Mouse (Mus musculus) olfactory bulb, adult 2 months (tissue): ENCODE data around the gene Arglu1. TPM values are rescaled to one million over a fixed set of nuclear protein-coding genes. Genes with fewer than 3 reads are reported as not detected.

ENCODE experiments used
- H3K27ac ChIP-seq: fragments of 200-500 bp; 2 replicates; pipeline ENCODE4 v1.5.1; 2012; ENCODE audit warnings: low read depth, low read length; ENCODE audit not compliant: insufficient read depth
- H3K4me1 ChIP-seq: fragments of 200-500 bp; 2 replicates; pipeline ENCODE4 v1.6.1; 2012; ENCODE audit warnings: low read length; ENCODE audit not compliant: control insufficient read depth, insufficient read depth
- H3K4me3 ChIP-seq: fragments of 200-500 bp; 2 replicates; pipeline ENCODE4 v1.5.1; 2012; ENCODE audit warnings: mild to moderate bottlenecking, low read depth, low read length, moderate library complexity; ENCODE audit not compliant: insufficient read depth
- CTCF ChIP-seq: fragments of 200-500 bp; IDR thresholded peaks from 2 replicates; pipeline ENCODE4 v1.5.1; 2012; ENCODE audit warnings: low read depth, mild to moderate bottlenecking, low read length, moderate library complexity; ENCODE audit not compliant: insufficient read depth
- POLR2A ChIP-seq: fragments of 200-500 bp; IDR thresholded peaks from 2 replicates; pipeline ENCODE4 v1.6.1; 2012; ENCODE audit warnings: mild to moderate bottlenecking, low read depth, low read length, moderate library complexity; ENCODE audit not compliant: insufficient read depth
- WGBS: fragments of 180-500 bp; shearing (Covaris S2); methylation state at CpG from one replicate; pipeline ENCODE4 v1.1.7; 2018; 5-methylcytosine and 5-hydroxymethylcytosine counted together
- polyA plus RNA-seq: library from polyadenylated mRNA; stranded (reverse); fragments of >200 nt; gene quantifications from 2 replicates; pipeline ENCODE4 v1.2.4, GENCODE M21; 2012; ENCODE audit warnings: low replicate concordance; ENCODE audit not compliant: missing spikeins, insufficient read depth, insufficient read length

Arglu1 gene
- polyA plus RNA-seq: 1,185 TPM in 1 of 2 replicates, not detected in the other

DNA sequence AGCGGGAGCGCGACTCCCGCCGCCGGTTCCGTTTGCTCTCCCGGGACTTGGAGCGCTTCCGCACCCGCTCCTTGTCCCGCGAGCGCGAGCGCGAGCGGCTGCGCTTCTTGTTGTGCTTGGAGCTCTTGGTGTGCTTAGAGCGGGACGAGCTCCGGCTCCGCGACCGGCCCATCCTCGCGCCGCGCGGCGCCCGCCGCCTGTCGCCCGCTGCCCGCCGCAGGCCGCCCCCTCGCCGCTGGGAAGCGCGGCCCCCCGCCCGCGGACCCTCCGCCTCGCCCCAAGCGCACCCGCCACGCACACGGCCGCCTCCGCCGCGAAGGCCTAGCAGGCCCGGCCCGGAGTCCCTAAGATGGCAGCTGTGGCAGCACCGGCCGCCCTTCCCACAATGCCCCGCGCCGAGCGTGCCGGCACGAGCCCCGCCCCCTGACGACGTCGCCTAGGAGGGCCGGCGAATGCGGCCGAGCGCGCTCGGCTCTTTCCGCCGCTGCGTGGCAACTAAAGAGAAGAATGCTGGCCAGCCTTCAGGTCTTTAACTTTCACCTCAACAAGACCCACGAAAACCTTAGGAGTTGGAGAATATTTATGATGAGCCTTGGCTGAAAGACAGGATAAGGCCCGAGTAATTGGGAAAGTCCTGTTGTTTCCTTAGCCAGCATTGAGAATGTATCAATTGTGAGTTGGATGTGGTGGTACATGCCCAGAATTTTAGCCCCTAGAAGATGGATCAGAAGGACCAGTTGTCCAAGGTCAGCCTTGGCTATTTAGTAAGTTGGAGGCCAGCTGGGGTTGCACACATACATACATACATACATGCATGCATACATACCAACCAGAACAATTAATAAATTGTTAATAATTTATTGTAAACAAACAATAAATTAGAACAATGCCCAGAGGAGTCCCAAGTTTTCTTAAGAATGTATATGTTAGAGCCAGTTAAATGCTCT is at the start of gene Arglu1:
Gene Arglu1 (minus strand): TSS at position 376 of the 947 bp plus-strand sequence.
- Histone ChIP-seq H3K27ac (no peak within 1 kb of the TSS; the same call in 1 of the 2 replicates), H3K4me1 (peaks cover 5% of the 10 kb centered on the region; the same call in 1 of the 2 replicates), H3K4me3 (peak within 1 kb of the TSS; percentile 96)
- TF ChIP-seq CTCF (no peak), POLR2A (peak; percentile 48)
- WGBS: under 1% methylated on average over 81 of the region's 81 CpGs

DNA sequence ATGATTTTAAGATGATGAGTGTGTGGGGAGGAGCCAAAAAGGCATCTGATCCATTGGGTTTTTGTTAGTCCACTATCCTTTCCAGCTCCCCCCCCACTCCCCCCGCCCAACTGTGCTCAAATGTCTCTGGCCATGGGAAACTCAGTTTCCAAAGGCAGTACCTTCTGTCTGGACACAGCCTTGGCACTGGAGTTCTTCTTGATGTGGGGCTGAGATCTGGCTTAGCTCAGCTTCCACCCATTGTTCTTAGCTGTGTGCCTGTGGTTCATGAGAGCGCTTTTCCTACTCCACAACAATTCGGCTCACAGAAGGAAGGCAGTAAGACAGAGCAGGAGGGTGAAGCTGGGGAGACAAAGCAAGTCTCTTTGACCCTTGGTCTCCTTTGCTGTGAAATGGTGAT is 47.0 kb upstream of the Arglu1 start:
- H3K4me1 ChIP-seq: no peaks in the 10 kb centered on the region
- no peak overlapping the region for H3K27ac ChIP-seq
- no peak overlapping the region for H3K4me3 ChIP-seq
- TF ChIP-seq CTCF (no peak), POLR2A (no peak)
- WGBS: 68% methylated on average over 3 of the region's 3 CpGs

DNA sequence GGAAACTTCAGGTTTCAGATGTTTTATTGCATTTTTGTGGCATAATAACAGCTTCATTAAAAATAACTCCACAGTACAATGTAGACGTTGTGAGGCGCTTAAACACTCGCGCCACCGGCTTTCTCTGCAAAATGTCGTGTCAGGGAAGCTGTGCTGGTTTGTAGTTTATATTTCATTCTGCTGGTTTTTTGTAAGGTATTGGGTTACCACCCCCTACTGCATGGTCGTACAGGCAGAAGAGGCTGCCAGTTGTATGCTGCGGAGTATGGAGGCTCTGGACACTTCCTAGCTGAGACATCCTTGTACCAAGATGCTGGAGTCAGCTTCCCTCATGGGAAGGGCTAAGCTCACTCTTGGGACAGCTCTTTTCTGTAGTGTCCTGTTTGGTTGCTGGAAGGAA is 46.5 kb upstream of the Arglu1 start:
- no peaks in the 10 kb centered on the region for H3K4me1 ChIP-seq
- WGBS: 76% methylated on average over 8 of the region's 8 CpGs
- TF ChIP-seq CTCF: no peak
- no peak for TF ChIP-seq POLR2A
- no peak overlapping the region for H3K4me3 ChIP-seq
- no peak overlapping the region for H3K27ac ChIP-seq

GRCm38 (mm10) chr8:8733804-8734203 is 43.5 kb upstream of the Arglu1 start:
- no peak for TF ChIP-seq CTCF
- no peak for TF ChIP-seq POLR2A
- H3K4me1 ChIP-seq: no peaks in the 10 kb centered on the region
- H3K27ac ChIP-seq: no peak overlapping the region
- H3K4me3 ChIP-seq: no peak overlapping the region
- 34% methylated on average over 4 of the region's 4 CpGs for WGBS

GRCm38 (mm10) chr8:8728643-8729042 is 38.3 kb upstream of the Arglu1 start:
- 93% methylated on average over 2 of the region's 2 CpGs for WGBS
- H3K4me1 ChIP-seq: no peaks in the 10 kb centered on the region
- TF ChIP-seq POLR2A: no peak
- TF ChIP-seq CTCF: no peak
- H3K4me3 ChIP-seq: no peak overlapping the region
- H3K27ac ChIP-seq: no peak overlapping the region

DNA sequence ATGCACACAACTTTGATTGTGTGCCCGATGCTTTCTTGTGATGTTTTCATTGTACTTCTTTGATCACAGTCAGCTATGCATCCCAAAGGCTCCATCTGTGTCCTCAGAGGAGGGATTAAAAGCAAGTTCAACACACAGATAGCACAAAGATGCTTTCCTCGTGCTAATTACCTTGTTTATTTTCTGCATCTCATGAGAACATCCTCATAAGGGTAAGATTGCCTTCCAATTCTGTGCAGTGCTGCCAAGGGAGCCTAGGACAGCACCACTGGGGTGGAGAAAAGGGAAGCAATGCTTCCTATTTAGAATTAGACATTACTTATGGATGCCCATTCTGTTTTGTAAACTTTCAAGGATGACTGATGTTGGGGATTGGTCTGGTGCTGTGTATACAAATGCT is 36.2 kb upstream of the Arglu1 start:
- Histone ChIP-seq H3K4me1 (no peaks in the 10 kb centered on the region), H3K27ac (no peak overlapping the region), H3K4me3 (no peak overlapping the region)
- 49% methylated on average over 2 of the region's 2 CpGs for WGBS
- TF ChIP-seq POLR2A: no peak

DNA sequence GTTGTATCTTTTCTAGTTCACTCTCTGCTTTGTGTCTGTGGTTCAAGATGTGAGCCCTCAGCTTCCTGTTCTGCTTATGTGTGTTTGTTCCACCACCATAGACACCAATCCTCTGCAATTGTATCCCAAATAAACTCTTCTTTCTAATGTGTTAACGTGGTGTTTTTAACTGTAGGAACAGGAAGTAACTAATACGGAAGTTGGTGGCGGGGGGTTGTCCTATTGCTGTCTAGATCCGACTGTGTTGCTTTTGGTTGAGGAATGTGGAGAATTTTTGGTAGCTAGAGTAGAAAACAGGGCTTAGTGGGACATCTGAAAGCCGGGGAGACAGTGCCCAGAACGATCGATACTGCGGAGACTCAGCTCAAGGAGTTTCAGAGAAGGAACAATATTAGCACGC is 14.5 kb upstream of the Arglu1 start:
- H3K4me3 ChIP-seq: no peak overlapping the region
- no peak overlapping the region for H3K27ac ChIP-seq
- H3K4me1 ChIP-seq: no peaks in the 10 kb centered on the region
- TF ChIP-seq CTCF (no peak), POLR2A (no peak)
- 83% methylated on average over 9 of the region's 9 CpGs for WGBS

DNA sequence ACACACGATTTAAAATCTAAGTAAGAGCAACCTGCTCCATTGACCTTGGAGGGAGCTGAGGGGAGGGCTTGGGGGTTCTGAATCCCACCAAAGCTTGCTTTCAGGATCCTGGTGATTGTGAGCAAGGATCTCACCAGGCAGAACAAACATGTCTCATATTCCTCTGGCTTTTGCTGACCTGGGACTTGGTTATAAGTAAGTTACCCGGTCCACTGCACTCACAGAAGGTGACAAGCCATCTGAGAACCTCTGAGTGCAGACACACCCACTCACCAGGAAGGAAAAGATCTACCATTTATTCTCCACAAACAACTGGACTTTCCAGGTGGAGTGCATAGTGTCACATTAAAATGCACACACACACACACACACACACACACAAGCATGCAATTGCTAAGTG is 13.3 kb upstream of the Arglu1 start:
- TF ChIP-seq POLR2A (no peak), CTCF (no peak)
- WGBS: 74% methylated on average over 2 of the region's 2 CpGs
- Histone ChIP-seq H3K4me1 (no peaks in the 10 kb centered on the region), H3K4me3 (no peak overlapping the region), H3K27ac (no peak overlapping the region)

GRCm38 (mm10) chr8:8700821-8701220 is 10.5 kb upstream of the Arglu1 start:
- TF ChIP-seq POLR2A: no peak
- TF ChIP-seq CTCF: no peak
- no peaks in the 10 kb centered on the region for H3K4me1 ChIP-seq
- 92% methylated on average over 10 of the region's 10 CpGs for WGBS

More at GRCm38 (mm10) chr8:8700821-8701220, 10.5 kb upstream of the Arglu1 start:
- Histone ChIP-seq H3K4me3 (no peak overlapping the region), H3K27ac (no peak overlapping the region)
